Mouse (Mus musculus): ENCODE data around the gene Alpk3. TPM values are rescaled to one million over a fixed set of nuclear protein-coding genes. Genes with fewer than 3 reads are reported as not detected.

The Alpk3 gene
- polyA plus RNA-seq (2015; fragmentation: Nextera tagmentation; extraction: Ambion mirVana) = 0.08 and 0.26 TPM in 2 replicates

GRCm38 (mm10) chr7:81057471-81057870, at the start of gene Alpk3:
Gene Alpk3, plus strand, starts transcription at chr7:81057600.
- TF ChIP-seq EP300 (IDR thresholded peaks at IDR 0.05; ENCODE audit: low read depth) = no peak
- TF ChIP-seq CTCF (IDR thresholded peaks at IDR 0.05; ENCODE audit: low read depth) = no peak

GRCm38 (mm10) chr7:81008285-81008684, 49.1 kb upstream of the Alpk3 start:
- H3K27me3 ChIP-seq (ENCODE audit: insufficient read depth, low read length) = no peaks in the 10 kb centered on the region
- no peak overlapping the region for H3K4me2 ChIP-seq (ENCODE audit: low read depth, low read length)
- ATAC-seq = no peak
- DNase-seq = no peak
- peaks cover 34% of the 10 kb centered on the region for H3K4me1 ChIP-seq (ENCODE audit: insufficient read depth)
- TF ChIP-seq EP300 (IDR thresholded peaks at IDR 0.05; ENCODE audit: low read depth) = no peak
- no peaks in the 10 kb centered on the region for H3K9me3 ChIP-seq (ENCODE audit: low read length)
- no peak overlapping the region for H3K9ac ChIP-seq (replicated peaks)
- H3K36me3 ChIP-seq (replicated peaks; ENCODE audit: insufficient read depth, low read length) = peaks cover 30% of the 10 kb centered on the region
- H3K27ac ChIP-seq (ENCODE audit: low read depth) = no peak overlapping the region
- WGBS (ENCODE audit: insufficient replicate concordance) = 71% methylated on average over 3 of the region's 3 CpGs
- H3K4me3 ChIP-seq (ENCODE audit: low read depth, low read length) = no peak overlapping the region

More at GRCm38 (mm10) chr7:81057471-81057870, at the start of gene Alpk3:
- Histone ChIP-seq H3K9me3 (ENCODE audit: low read length) (no peaks in the 10 kb centered on the region), H3K4me2 (ENCODE audit: low read depth, low read length) (peak within 1 kb of the TSS; percentile 63), H3K27me3 (ENCODE audit: insufficient read depth, low read length) (no peaks in the 10 kb centered on the region), H3K4me1 (ENCODE audit: insufficient read depth) (peaks cover 22% of the 10 kb centered on the region), H3K27ac (ENCODE audit: low read depth) (0 out of 2 replicates have a peak within 1 kb of the TSS, but pooled peaks have one; percentile 1), H3K36me3 (replicated peaks; ENCODE audit: insufficient read depth, low read length) (no peaks in the 10 kb centered on the region), H3K4me3 (ENCODE audit: low read depth, low read length) (peak within 1 kb of the TSS; percentile 8; the same call in 1 of the 2 replicates), H3K9ac (replicated peaks) (peak within 1 kb of the TSS; percentile 48; the same call in 1 of the 2 replicates)
- ATAC-seq (peak; percentile 70), DNase-seq (peak; percentile 39)
- 18% methylated on average over 27 of the region's 27 CpGs for WGBS (ENCODE audit: insufficient replicate concordance)

- TF ChIP-seq EP300 (IDR thresholded peaks at IDR 0.05; ENCODE audit: low read depth) (no peak), CTCF (IDR thresholded peaks at IDR 0.05; ENCODE audit: low read depth) (no peak)
- no peak overlapping the region for H3K27ac ChIP-seq (ENCODE audit: low read depth)
- H3K4me2 ChIP-seq (ENCODE audit: low read depth, low read length) = no peak overlapping the region
- H3K9ac ChIP-seq (replicated peaks) = no peak overlapping the region
- 95% methylated on average over 3 of the region's 3 CpGs for WGBS (ENCODE audit: insufficient replicate concordance)
- no peak overlapping the region for H3K4me3 ChIP-seq (ENCODE audit: low read depth, low read length)
- H3K27me3 ChIP-seq (ENCODE audit: insufficient read depth, low read length) = no peaks in the 10 kb centered on the region
- H3K36me3 ChIP-seq (replicated peaks; ENCODE audit: insufficient read depth, low read length) = peaks cover 38% of the 10 kb centered on the region
- DNase-seq (no peak), ATAC-seq (no peak)
- H3K9me3 ChIP-seq (ENCODE audit: low read length) = no peaks in the 10 kb centered on the region
- H3K4me1 ChIP-seq (ENCODE audit: insufficient read depth) = peaks cover 5% of the 10 kb centered on the region; the same call in 1 of the 2 replicates
These were observed 45.8 kb upstream of the Alpk3 start for GRCm38 (mm10) chr7:81011576-81011975.

- WGBS (ENCODE audit: insufficient replicate concordance) = 83% methylated on average over 11 of the region's 11 CpGs
- TF ChIP-seq CTCF (IDR thresholded peaks at IDR 0.05; ENCODE audit: low read depth) (no peak), EP300 (IDR thresholded peaks at IDR 0.05; ENCODE audit: low read depth) (no peak)
- H3K36me3 ChIP-seq (replicated peaks; ENCODE audit: insufficient read depth, low read length) = peaks cover 29% of the 10 kb centered on the region
- DNase-seq (no peak), ATAC-seq (no peak)
- H3K4me3 ChIP-seq (ENCODE audit: low read depth, low read length) = no peak overlapping the region
- no peaks in the 10 kb centered on the region for H3K4me1 ChIP-seq (ENCODE audit: insufficient read depth)
- no peaks in the 10 kb centered on the region for H3K9me3 ChIP-seq (ENCODE audit: low read length)
- no peak overlapping the region for H3K4me2 ChIP-seq (ENCODE audit: low read depth, low read length)
- no peak overlapping the region for H3K9ac ChIP-seq (replicated peaks)
- no peaks in the 10 kb centered on the region for H3K27me3 ChIP-seq (ENCODE audit: insufficient read depth, low read length)
- 0 out of 2 replicates have a peak overlapping the region, but pooled peaks have one; percentile 1 for H3K27ac ChIP-seq (ENCODE audit: low read depth)
These were observed 37.1 kb upstream of the Alpk3 start for GRCm38 (mm10) chr7:81020307-81020706.

- H3K36me3 ChIP-seq (replicated peaks; ENCODE audit: insufficient read depth, low read length) = peaks cover 42% of the 10 kb centered on the region
- no peak overlapping the region for H3K4me2 ChIP-seq (ENCODE audit: low read depth, low read length)
These were observed 34.7 kb upstream of the Alpk3 start for GRCm38 (mm10) chr7:81022731-81023130.

GRCm38 (mm10) chr7:81024118-81024517, 33.3 kb upstream of the Alpk3 start:
- TF ChIP-seq CTCF (IDR thresholded peaks at IDR 0.05; ENCODE audit: low read depth) = peak; percentile 52
- TF ChIP-seq EP300 (IDR thresholded peaks at IDR 0.05; ENCODE audit: low read depth) = no peak
- WGBS (ENCODE audit: insufficient replicate concordance) = 82% methylated on average over 5 of the region's 5 CpGs
- H3K9ac ChIP-seq (replicated peaks) = no peak overlapping the region
- H3K4me3 ChIP-seq (ENCODE audit: low read depth, low read length) = no peak overlapping the region
- no peak overlapping the region for H3K27ac ChIP-seq (ENCODE audit: low read depth)
- H3K4me2 ChIP-seq (ENCODE audit: low read depth, low read length) = no peak overlapping the region
- DNase-seq (no peak), ATAC-seq (no peak)
- H3K9me3 ChIP-seq (ENCODE audit: low read length) = no peaks in the 10 kb centered on the region
- peaks cover 51% of the 10 kb centered on the region for H3K36me3 ChIP-seq (replicated peaks; ENCODE audit: insufficient read depth, low read length)
- no peaks in the 10 kb centered on the region for H3K4me1 ChIP-seq (ENCODE audit: insufficient read depth)
- H3K27me3 ChIP-seq (ENCODE audit: insufficient read depth, low read length) = no peaks in the 10 kb centered on the region

More at GRCm38 (mm10) chr7:81022731-81023130, 34.7 kb upstream of the Alpk3 start:
- no peak overlapping the region for H3K27ac ChIP-seq (ENCODE audit: low read depth)
- DNase-seq (no peak), ATAC-seq (0 out of 2 replicates have a peak, but pooled peaks have one; percentile 35)
- H3K27me3 ChIP-seq (ENCODE audit: insufficient read depth, low read length) = no peaks in the 10 kb centered on the region
- H3K4me1 ChIP-seq (ENCODE audit: insufficient read depth) = no peaks in the 10 kb centered on the region
- no peak overlapping the region for H3K4me3 ChIP-seq (ENCODE audit: low read depth, low read length)
- no peaks in the 10 kb centered on the region for H3K9me3 ChIP-seq (ENCODE audit: low read length)
- H3K9ac ChIP-seq (replicated peaks) = no peak overlapping the region
- peak; percentile 58; the same call in 1 of the 2 replicates for TF ChIP-seq EP300 (IDR thresholded peaks at IDR 0.05; ENCODE audit: low read depth)
- no peak for TF ChIP-seq CTCF (IDR thresholded peaks at IDR 0.05; ENCODE audit: low read depth)
